Mouse (Mus musculus): ENCODE data around the gene Skap1.

DNA sequence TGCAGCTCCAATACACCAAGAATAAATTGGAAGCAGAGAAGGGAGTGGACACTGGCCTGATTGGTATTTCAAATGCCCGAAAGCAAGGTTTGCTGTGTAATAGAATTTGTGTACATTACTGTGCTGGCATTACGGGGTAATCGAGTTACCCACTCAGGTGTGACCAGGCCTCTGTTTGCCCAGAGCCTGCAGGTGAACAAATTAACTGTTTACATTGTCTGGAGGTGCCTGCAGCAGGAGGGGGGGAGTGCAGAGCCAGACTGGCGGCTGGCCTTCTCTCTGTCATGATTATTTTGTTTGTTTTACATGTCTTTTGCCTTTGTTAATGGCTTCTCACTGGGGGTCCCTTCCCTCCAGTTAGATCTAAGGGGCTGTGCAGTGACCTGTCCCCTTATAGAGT lies 268.3 kb downstream of the Skap1 start:
- TF ChIP-seq POLR2A (IDR thresholded peaks at IDR 0.05; ENCODE audit: control insufficient read depth in 1 of 2, insufficient read depth in 1 of 2, low read depth in 1 of 2, low read length in 2 of 2, poor library complexity in 1 of 2) (no peak), EP300 (IDR thresholded peaks at IDR 0.05; ENCODE audit: low read depth in 1 of 2, low read length in 2 of 2) (no peak), CHD2 (IDR thresholded peaks at IDR 0.05; ENCODE audit: low read length) (no peak), ZKSCAN1 (IDR thresholded peaks at IDR 0.05; ENCODE audit: low read depth, low read length) (no peak)
